Mouse (Mus musculus): ENCODE results near the gene Il17rd. TPM values are rescaled to one million over a fixed set of nuclear protein-coding genes. Genes with fewer than 3 reads are reported as not detected.

Il17rd gene
- polyA plus RNA-seq, 1 experiment from 2014 or later = 0.12 TPM

GRCm38 (mm10) chr14:27075909-27076521, 37.3 kb downstream of the Il17rd start:
- Histone ChIP-seq H3K4me2 (ENCODE audit: low read depth, low read length) (no peak overlapping the region), H3K9ac (replicated peaks) (no peak overlapping the region), H3K36me3 (replicated peaks; ENCODE audit: insufficient read depth, low read length) (no peaks in the 10 kb centered on the region), H3K9me3 (ENCODE audit: low read length) (no peaks in the 10 kb centered on the region), H3K27me3 (ENCODE audit: insufficient read depth, low read length) (no peaks in the 10 kb centered on the region), H3K4me3 (ENCODE audit: low read depth, low read length) (no peak overlapping the region), H3K4me1 (ENCODE audit: insufficient read depth) (no peaks in the 10 kb centered on the region), H3K27ac (ENCODE audit: low read depth) (no peak overlapping the region)
- TF ChIP-seq EP300 (IDR thresholded peaks at IDR 0.05; ENCODE audit: low read depth) (no peak), CTCF (IDR thresholded peaks at IDR 0.05; ENCODE audit: low read depth) (no peak)
- 80% methylated on average over 8 of the region's 8 CpGs for WGBS (ENCODE audit: insufficient replicate concordance)
- ATAC-seq (no peak), DNase-seq (no peak)

GRCm38 (mm10) chr14:27076522-27076920, 37.8 kb downstream of the Il17rd start:
- TF ChIP-seq CTCF (IDR thresholded peaks at IDR 0.05; ENCODE audit: low read depth) (no peak), EP300 (IDR thresholded peaks at IDR 0.05; ENCODE audit: low read depth) (no peak)
- Histone ChIP-seq H3K9ac (replicated peaks) (no peak overlapping the region), H3K36me3 (replicated peaks; ENCODE audit: insufficient read depth, low read length) (no peaks in the 10 kb centered on the region), H3K27me3 (ENCODE audit: insufficient read depth, low read length) (no peaks in the 10 kb centered on the region), H3K4me2 (ENCODE audit: low read depth, low read length) (no peak overlapping the region), H3K9me3 (ENCODE audit: low read length) (no peaks in the 10 kb centered on the region), H3K27ac (ENCODE audit: low read depth) (no peak overlapping the region), H3K4me3 (ENCODE audit: low read depth, low read length) (no peak overlapping the region), H3K4me1 (ENCODE audit: insufficient read depth) (no peaks in the 10 kb centered on the region)
- 68% methylated on average over 2 of the region's 2 CpGs for WGBS (ENCODE audit: insufficient replicate concordance)
- DNase-seq = no peak
- ATAC-seq = no peak

- Histone ChIP-seq H3K9ac (replicated peaks) (no peak overlapping the region), H3K4me1 (ENCODE audit: insufficient read depth) (no peaks in the 10 kb centered on the region), H3K4me3 (ENCODE audit: low read depth, low read length) (no peak overlapping the region), H3K4me2 (ENCODE audit: low read depth, low read length) (no peak overlapping the region), H3K36me3 (replicated peaks; ENCODE audit: insufficient read depth, low read length) (no peaks in the 10 kb centered on the region), H3K27me3 (ENCODE audit: insufficient read depth, low read length) (no peaks in the 10 kb centered on the region), H3K27ac (ENCODE audit: low read depth) (no peak overlapping the region), H3K9me3 (ENCODE audit: low read length) (no peaks in the 10 kb centered on the region)
- TF ChIP-seq EP300 (IDR thresholded peaks at IDR 0.05; ENCODE audit: low read depth) (no peak), CTCF (IDR thresholded peaks at IDR 0.05; ENCODE audit: low read depth) (no peak)
- no peak for ATAC-seq
- no peak for DNase-seq
- 67% methylated on average over 5 of the region's 5 CpGs for WGBS (ENCODE audit: insufficient replicate concordance)
Observed at GRCm38 (mm10) chr14:27081536-27082275, 43.0 kb downstream of the Il17rd start.

GRCm38 (mm10) chr14:27085471-27085870, 46.7 kb downstream of the Il17rd start:
- Histone ChIP-seq H3K27me3 (ENCODE audit: insufficient read depth, low read length) (no peaks in the 10 kb centered on the region), H3K36me3 (replicated peaks; ENCODE audit: insufficient read depth, low read length) (no peaks in the 10 kb centered on the region), H3K4me2 (ENCODE audit: low read depth, low read length) (no peak overlapping the region), H3K9me3 (ENCODE audit: low read length) (no peaks in the 10 kb centered on the region), H3K4me1 (ENCODE audit: insufficient read depth) (no peaks in the 10 kb centered on the region), H3K9ac (replicated peaks) (no peak overlapping the region), H3K4me3 (ENCODE audit: low read depth, low read length) (no peak overlapping the region), H3K27ac (ENCODE audit: low read depth) (no peak overlapping the region)
- ATAC-seq (no peak), DNase-seq (no peak)
- TF ChIP-seq EP300 (IDR thresholded peaks at IDR 0.05; ENCODE audit: low read depth) (no peak), CTCF (IDR thresholded peaks at IDR 0.05; ENCODE audit: low read depth) (no peak)
- WGBS (ENCODE audit: insufficient replicate concordance) = 42% methylated on average over 5 of the region's 5 CpGs

GRCm38 (mm10) chr14:27085999-27086398, 47.3 kb downstream of the Il17rd start:
- ATAC-seq (no peak), DNase-seq (no peak)
- TF ChIP-seq EP300 (IDR thresholded peaks at IDR 0.05; ENCODE audit: low read depth) = no peak
- TF ChIP-seq CTCF (IDR thresholded peaks at IDR 0.05; ENCODE audit: low read depth) = no peak
- H3K36me3 ChIP-seq (replicated peaks; ENCODE audit: insufficient read depth, low read length) = no peaks in the 10 kb centered on the region
- H3K4me2 ChIP-seq (ENCODE audit: low read depth, low read length) = no peak overlapping the region
- 75% methylated on average over 4 of the region's 4 CpGs for WGBS (ENCODE audit: insufficient replicate concordance)
- no peak overlapping the region for H3K9ac ChIP-seq (replicated peaks)
- H3K27ac ChIP-seq (ENCODE audit: low read depth) = no peak overlapping the region
- no peaks in the 10 kb centered on the region for H3K9me3 ChIP-seq (ENCODE audit: low read length)
- no peak overlapping the region for H3K4me3 ChIP-seq (ENCODE audit: low read depth, low read length)
- H3K4me1 ChIP-seq (ENCODE audit: insufficient read depth) = no peaks in the 10 kb centered on the region
- H3K27me3 ChIP-seq (ENCODE audit: insufficient read depth, low read length) = no peaks in the 10 kb centered on the region

- no peak overlapping the region for H3K27ac ChIP-seq (ENCODE audit: low read depth)
- TF ChIP-seq CTCF (IDR thresholded peaks at IDR 0.05; ENCODE audit: low read depth) (no peak), EP300 (IDR thresholded peaks at IDR 0.05; ENCODE audit: low read depth) (no peak)
- H3K4me2 ChIP-seq (ENCODE audit: low read depth, low read length) = no peak overlapping the region
- H3K27me3 ChIP-seq (ENCODE audit: insufficient read depth, low read length) = no peaks in the 10 kb centered on the region
- 76% methylated on average over 5 of the region's 5 CpGs for WGBS (ENCODE audit: insufficient replicate concordance)
- ATAC-seq = no peak
- H3K9ac ChIP-seq (replicated peaks) = no peak overlapping the region
- no peak for DNase-seq
- no peaks in the 10 kb centered on the region for H3K36me3 ChIP-seq (replicated peaks; ENCODE audit: insufficient read depth, low read length)
- no peaks in the 10 kb centered on the region for H3K4me1 ChIP-seq (ENCODE audit: insufficient read depth)
- H3K4me3 ChIP-seq (ENCODE audit: low read depth, low read length) = no peak overlapping the region
- no peaks in the 10 kb centered on the region for H3K9me3 ChIP-seq (ENCODE audit: low read length)
Observed at GRCm38 (mm10) chr14:27094247-27094646, 55.5 kb downstream of the Il17rd start.

Measured in liver, postnatal 0 days (tissue).